8 mouse cellular contexts compared by ENCODE assay signal in the genomic region with DNA sequence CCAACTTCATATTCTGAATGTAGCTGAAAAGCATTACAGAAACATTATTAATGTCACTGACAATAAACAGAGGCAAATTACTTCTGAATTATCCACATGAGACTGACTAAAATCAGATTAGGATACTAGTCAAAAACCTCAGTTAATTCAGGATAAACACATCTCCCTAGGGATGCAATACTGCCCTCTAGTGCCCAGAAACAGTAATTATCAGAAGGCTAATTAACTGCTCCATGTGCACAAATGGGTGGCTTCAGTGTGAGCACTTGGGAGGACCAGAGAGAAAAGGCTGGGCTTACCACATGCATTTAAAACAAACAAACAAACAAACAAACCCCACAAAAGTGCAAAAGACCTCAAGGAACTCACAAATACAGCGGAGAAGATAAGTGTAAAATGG.
A peak's percentile ranks its signal among the peaks of the same experiment; 100 is the strongest.
DNase-seq lines count a peak whose midpoint lies in the region; ATAC-seq and TF ChIP-seq lines count a peak whose summit lies in the region.

No protein-coding gene starts in this region.

- H3K4me2 ChIP-seq in forebrain, postnatal 0 days (ENCODE audit: low read depth), result no peak overlapping the region
- H3K4me2 ChIP-seq in liver, embryonic 11.5 days, result no peak overlapping the region

- in situ Hi-C loops in Patski (cut with MboI; ENCODE audit: low pct_unique_long_range_greater_than_20kb), result loop anchor here (5.0 kb wide), 1 partner anchor 37 kb away; no protein-coding TSS in a partner anchor

- no peak overlapping the region for H3K9ac ChIP-seq in forebrain, postnatal 0 days
- H3K9ac ChIP-seq in liver, adult 2 months (ENCODE audit: low read depth, low read length), result no peak overlapping the region
- no peak overlapping the region for H3K9ac ChIP-seq in liver, embryonic 11.5 days (ENCODE audit: low read depth, low read length)

- no peak for TF ChIP-seq POLR2A in liver, adult 2 months (IDR thresholded peaks at IDR 0.05; ENCODE audit: extremely low read depth, insufficient read depth, low read length)

- H3K27me3 ChIP-seq in forebrain, postnatal 0 days (ENCODE audit: insufficient read depth, low read length), result no peaks in the 10 kb centered on the region
- no peaks in the 10 kb centered on the region for H3K27me3 ChIP-seq in forebrain, embryonic 10.5 days (ENCODE audit: poor library complexity, severe bottlenecking)
- H3K27me3 ChIP-seq in liver, adult 2 months (ENCODE audit: control insufficient read depth, insufficient read depth, low read length), result no peaks in the 10 kb centered on the region
- no peaks in the 10 kb centered on the region for H3K27me3 ChIP-seq in liver, embryonic 11.5 days (replicated peaks; ENCODE audit: control insufficient read depth, insufficient read depth, low read length)
- H3K27me3 ChIP-seq in Patski, result no peaks in the 10 kb centered on the region

- H3K4me3 ChIP-seq in forebrain, postnatal 0 days (ENCODE audit: low read depth, low read length), result no peak overlapping the region
- no peak overlapping the region for H3K4me3 ChIP-seq in forebrain, embryonic 10.5 days
- H3K4me3 ChIP-seq in liver, adult 2 months (ENCODE audit: insufficient read depth, low read depth, low read length), result no peak overlapping the region
- H3K4me3 ChIP-seq in liver, embryonic 11.5 days (ENCODE audit: low read depth, low read length), result no peak overlapping the region

- peaks cover 4% of the 10 kb centered on the region; the same call in 1 of the 2 replicates for H3K4me1 ChIP-seq in forebrain, postnatal 0 days (ENCODE audit: insufficient read depth)
- peaks cover 24% of the 10 kb centered on the region for H3K4me1 ChIP-seq in forebrain, embryonic 10.5 days
- no peaks in the 10 kb centered on the region; the same call in 1 of the 2 replicates for H3K4me1 ChIP-seq in liver, adult 2 months (ENCODE audit: control insufficient read depth, insufficient read depth, low read length)
- peaks cover 7% of the 10 kb centered on the region; the same call in 1 of the 2 replicates for H3K4me1 ChIP-seq in liver, embryonic 11.5 days (replicated peaks; ENCODE audit: control insufficient read depth, insufficient read depth, low read length)

- peak; percentile 84 for TF ChIP-seq CTCF in forebrain, postnatal 0 days (IDR thresholded peaks at IDR 0.05; ENCODE audit: low read depth)
- peak; percentile 53 for TF ChIP-seq CTCF in liver, adult 2 months (IDR thresholded peaks at IDR 0.05; ENCODE audit: low read depth, low read length)
- TF ChIP-seq CTCF in Patski (IDR thresholded peaks at IDR 0.05), result peak; percentile 77

- CTCF ChIA-PET in Patski (lab: Charles Lee), result interaction anchor here (0.8 to 6.5 kb wide), 12 partner anchors 9 to 219 kb away, joined by 3 to 59 read pairs (median 6); no protein-coding TSS in a partner anchor

- ATAC-seq in forebrain, postnatal 0 days, result no peak
- ATAC-seq in liver, embryonic 11.5 days (replicated peaks; ENCODE audit: low FRiP score), result no peak
- no peak for ATAC-seq in Patski

- H3K36me3 ChIP-seq in forebrain, postnatal 0 days (ENCODE audit: insufficient read depth), result no peaks in the 10 kb centered on the region
- H3K36me3 ChIP-seq in forebrain, embryonic 10.5 days (replicated peaks), result no peaks in the 10 kb centered on the region
- no peaks in the 10 kb centered on the region; the same call in 1 of the 2 replicates for H3K36me3 ChIP-seq in liver, adult 2 months (ENCODE audit: control insufficient read depth, insufficient read depth, low read length)
- H3K36me3 ChIP-seq in liver, embryonic 11.5 days (ENCODE audit: control insufficient read depth, insufficient read depth, low read length), result no peaks in the 10 kb centered on the region

- no peaks in the 10 kb centered on the region for H3K9me3 ChIP-seq in forebrain, postnatal 0 days (ENCODE audit: low read length)
- no peaks in the 10 kb centered on the region for H3K9me3 ChIP-seq in forebrain, embryonic 10.5 days
- no peaks in the 10 kb centered on the region for H3K9me3 ChIP-seq in liver, embryonic 11.5 days (ENCODE audit: control insufficient read depth, low read length)

- WGBS in forebrain, postnatal 0 days, result 47% methylated on average over 1 of the region's 1 CpGs
- WGBS in forebrain, embryonic 10.5 days, result 36% methylated on average over 1 of the region's 1 CpGs
- WGBS in liver, adult 2 months, result 64% methylated on average over 1 of the region's 1 CpGs
- WGBS in liver, embryonic 11.5 days, result 29% methylated on average over 1 of the region's 1 CpGs

- no peak overlapping the region for H3K27ac ChIP-seq in forebrain, postnatal 0 days (ENCODE audit: low read depth, low read length)
- H3K27ac ChIP-seq in forebrain, embryonic 10.5 days, result no peak overlapping the region
- no peak overlapping the region for H3K27ac ChIP-seq in liver, adult 2 months (replicated peaks; ENCODE audit: insufficient read depth, low read depth, low read length)
- H3K27ac ChIP-seq in liver, embryonic 11.5 days (ENCODE audit: low read depth, low read length), result no peak overlapping the region

- POLR2A ChIA-PET in Patski (lab: Charles Lee), result interaction anchor here (0.6 to 1.0 kb wide), 3 partner anchors 33 to 332 kb away, joined by 3 to 4 read pairs (median 4); no protein-coding TSS in a partner anchor

- DNase-seq in forebrain, postnatal 0 days, result peak; percentile 72
- DNase-seq in forebrain, embryonic 10.5 days (ENCODE audit: extremely low spot score, low spot score), result no peak
- peak; percentile 31 for DNase-seq in liver, adult 2 months (ENCODE audit: extremely low read depth, low read depth, low spot score)
- no peak for DNase-seq in liver, embryonic 11.5 days (ENCODE audit: low spot score)
- DNase-seq in Patski (ENCODE audit: low read depth, low spot score), result no peak
- peak; percentile 74 for DNase-seq in induced T-regulatory cell, adult 2 months (ENCODE audit: low read depth)
- DNase-seq in spleen, postnatal 4 days (ENCODE audit: low spot score in 2 of 2), result no peak
- DNase-seq in ovary, postnatal 36 days (ENCODE audit: low spot score), result no peak

- peaks cover 5% of the 10 kb centered on the region; the same call in 1 of the 2 replicates for H3K79me2 ChIP-seq in liver, adult 2 months (ENCODE audit: control insufficient read depth, insufficient read depth, low read length)

Comparison
In these comparisons a context has a peak if more than half of its experiments do, and no peak if none do; other contexts are left out.
1. DNase-seq: peak in forebrain, postnatal 0 days (single experiment), liver, adult 2 months (single experiment) and induced T-regulatory cell, adult 2 months (single experiment); none in forebrain, embryonic 10.5 days (single experiment), liver, embryonic 11.5 days (single experiment), Patski (single experiment), spleen, postnatal 4 days (0 of 2) and ovary, postnatal 36 days (single experiment).
2. Peak in every context shown above with its lines, with median percentiles within 50 percentile points of each other: CTCF ChIP-seq.